Mouse (Mus musculus) liver, adult 2 months (tissue): Measurements from ENCODE around the gene Arhgap30.

ENCODE experiments used
- CTCF ChIP-seq: fragments of 200-500 bp; IDR thresholded peaks from 2 replicates; pipeline ENCODE4 v1.5.1; 2011; ENCODE audit warnings: low read depth, low read length, control low read depth
- POLR2A ChIP-seq: fragments of 200-500 bp; IDR thresholded peaks from 2 replicates; pipeline ENCODE4 v1.6.1; 2011; ENCODE audit warnings: low read length, control low read depth; ENCODE audit not compliant: insufficient read depth; ENCODE audit errors: extremely low read depth

DNA sequence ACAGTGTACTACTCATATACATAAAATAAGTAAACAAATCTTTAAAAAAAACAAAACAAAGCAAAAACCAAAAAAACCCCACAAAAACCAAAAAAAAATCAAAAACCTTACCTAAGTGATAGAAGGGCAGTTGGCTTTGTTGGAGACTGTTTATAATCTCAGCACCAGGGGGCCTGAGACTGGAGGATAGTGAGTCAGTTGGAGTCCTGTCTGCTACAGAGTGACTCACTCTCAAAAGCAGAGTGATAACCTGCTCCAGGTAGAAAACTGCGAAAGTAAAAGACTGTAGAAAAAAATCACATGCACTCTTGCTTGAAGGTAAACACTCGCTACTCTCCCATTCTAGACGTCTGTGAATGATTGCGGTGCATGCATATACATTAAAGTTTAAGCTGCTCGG lies 56.3 kb downstream of the Arhgap30 start:
- TF ChIP-seq CTCF (no peak), POLR2A (no peak)
